Mouse (Mus musculus): ENCODE results near the gene Gas2. TPM values are rescaled to one million over a fixed set of nuclear protein-coding genes. Genes with fewer than 3 reads are reported as not detected.

Gene Gas2
- polyA plus RNA-seq, 1 experiment from 2014 or later, result 156 TPM

- no peak for ATAC-seq (replicated peaks; ENCODE audit: low FRiP score, low read depth)
- 65% methylated on average over 2 of the region's 2 CpGs for WGBS
- Histone ChIP-seq H3K27ac (no peak overlapping the region), H3K4me1 (replicated peaks; ENCODE audit: insufficient read depth, low read length) (no peaks in the 10 kb centered on the region), H3K4me3 (replicated peaks; ENCODE audit: low read depth, low read length) (no peak overlapping the region), H3K36me3 (ENCODE audit: insufficient read depth, low read length) (no peaks in the 10 kb centered on the region), H3K9ac (ENCODE audit: low read depth, low read length) (no peak overlapping the region), H3K27me3 (ENCODE audit: insufficient read depth, low read length) (no peaks in the 10 kb centered on the region), H3K9me3 (replicated peaks; ENCODE audit: low read length) (no peaks in the 10 kb centered on the region), H3K4me2 (ENCODE audit: low read length) (no peak overlapping the region)
- DNase-seq (ENCODE audit: low spot score), result no peak
- TF ChIP-seq CTCF (IDR thresholded peaks at IDR 0.05; ENCODE audit: low read depth), result no peak
These were observed 40.3 kb upstream of the Gas2 start for GRCm38 (mm10) chr7:51821467-51821866.

- ATAC-seq (replicated peaks; ENCODE audit: low FRiP score, low read depth), result no peak
- H3K27me3 ChIP-seq (ENCODE audit: insufficient read depth, low read length), result no peaks in the 10 kb centered on the region
These were observed 38.1 kb upstream of the Gas2 start for GRCm38 (mm10) chr7:51823562-51824338.

GRCm38 (mm10) chr7:51831917-51832316 is 29.9 kb upstream of the Gas2 start:
- no peaks in the 10 kb centered on the region for H3K4me1 ChIP-seq (replicated peaks; ENCODE audit: insufficient read depth, low read length)
- peak; percentile 63 for DNase-seq (ENCODE audit: low spot score)
- 23% methylated on average over 7 of the region's 7 CpGs for WGBS
- H3K27ac ChIP-seq, result no peak overlapping the region
- no peak overlapping the region for H3K9ac ChIP-seq (ENCODE audit: low read depth, low read length)
- no peaks in the 10 kb centered on the region for H3K9me3 ChIP-seq (replicated peaks; ENCODE audit: low read length)
- TF ChIP-seq CTCF (IDR thresholded peaks at IDR 0.05; ENCODE audit: low read depth), result no peak
- no peak for ATAC-seq (replicated peaks; ENCODE audit: low FRiP score, low read depth)
- H3K36me3 ChIP-seq (ENCODE audit: insufficient read depth, low read length), result no peaks in the 10 kb centered on the region
- peak overlapping the region; percentile 21; the same call in 1 of the 2 replicates for H3K4me2 ChIP-seq (ENCODE audit: low read length)
- H3K4me3 ChIP-seq (replicated peaks; ENCODE audit: low read depth, low read length), result no peak overlapping the region
- no peaks in the 10 kb centered on the region for H3K27me3 ChIP-seq (ENCODE audit: insufficient read depth, low read length)

More at GRCm38 (mm10) chr7:51823562-51824338, 38.1 kb upstream of the Gas2 start:
- Histone ChIP-seq H3K4me1 (replicated peaks; ENCODE audit: insufficient read depth, low read length) (no peaks in the 10 kb centered on the region), H3K9me3 (replicated peaks; ENCODE audit: low read length) (no peaks in the 10 kb centered on the region), H3K27ac (no peak overlapping the region), H3K9ac (ENCODE audit: low read depth, low read length) (no peak overlapping the region), H3K4me2 (ENCODE audit: low read length) (no peak overlapping the region), H3K36me3 (ENCODE audit: insufficient read depth, low read length) (no peaks in the 10 kb centered on the region), H3K4me3 (replicated peaks; ENCODE audit: low read depth, low read length) (no peak overlapping the region)
- no peak for DNase-seq (ENCODE audit: low spot score)
- 75% methylated on average over 7 of the region's 7 CpGs for WGBS
- TF ChIP-seq CTCF (IDR thresholded peaks at IDR 0.05; ENCODE audit: low read depth), result no peak

- Histone ChIP-seq H3K4me3 (replicated peaks; ENCODE audit: low read depth, low read length) (no peak overlapping the region), H3K4me1 (replicated peaks; ENCODE audit: insufficient read depth, low read length) (0 out of 2 replicates have a peak, but pooled peaks cover 3% of the 10 kb centered on the region), H3K9ac (ENCODE audit: low read depth, low read length) (no peak overlapping the region)
These were observed 21.3 kb upstream of the Gas2 start for GRCm38 (mm10) chr7:51840515-51840914.

GRCm38 (mm10) chr7:51850877-51851276 is 10.9 kb upstream of the Gas2 start:
- 80% methylated on average over 6 of the region's 6 CpGs for WGBS
- DNase-seq (ENCODE audit: low spot score) (no peak), ATAC-seq (replicated peaks; ENCODE audit: low FRiP score, low read depth) (no peak)
- Histone ChIP-seq H3K4me3 (replicated peaks; ENCODE audit: low read depth, low read length) (no peak overlapping the region), H3K36me3 (ENCODE audit: insufficient read depth, low read length) (no peaks in the 10 kb centered on the region), H3K4me1 (replicated peaks; ENCODE audit: insufficient read depth, low read length) (no peaks in the 10 kb centered on the region), H3K27me3 (ENCODE audit: insufficient read depth, low read length) (no peaks in the 10 kb centered on the region), H3K27ac (no peak overlapping the region), H3K9ac (ENCODE audit: low read depth, low read length) (no peak overlapping the region), H3K9me3 (replicated peaks; ENCODE audit: low read length) (no peaks in the 10 kb centered on the region), H3K4me2 (ENCODE audit: low read length) (no peak overlapping the region)
- TF ChIP-seq CTCF (IDR thresholded peaks at IDR 0.05; ENCODE audit: low read depth), result no peak

More at GRCm38 (mm10) chr7:51840515-51840914, 21.3 kb upstream of the Gas2 start:
- Histone ChIP-seq H3K4me2 (ENCODE audit: low read length) (no peak overlapping the region), H3K9me3 (replicated peaks; ENCODE audit: low read length) (no peaks in the 10 kb centered on the region), H3K27ac (no peak overlapping the region), H3K36me3 (ENCODE audit: insufficient read depth, low read length) (no peaks in the 10 kb centered on the region), H3K27me3 (ENCODE audit: insufficient read depth, low read length) (no peaks in the 10 kb centered on the region)
- ATAC-seq (replicated peaks; ENCODE audit: low FRiP score, low read depth) (no peak), DNase-seq (ENCODE audit: low spot score) (peak; percentile 30)
- no peak for TF ChIP-seq CTCF (IDR thresholded peaks at IDR 0.05; ENCODE audit: low read depth)
- 54% methylated on average over 7 of the region's 7 CpGs for WGBS

GRCm38 (mm10) chr7:51851890-51852507 is 9.8 kb upstream of the Gas2 start:
- no peak overlapping the region for H3K9ac ChIP-seq (ENCODE audit: low read depth, low read length)
- no peak for TF ChIP-seq CTCF (IDR thresholded peaks at IDR 0.05; ENCODE audit: low read depth)
- no peaks in the 10 kb centered on the region for H3K27me3 ChIP-seq (ENCODE audit: insufficient read depth, low read length)
- no peak overlapping the region for H3K4me3 ChIP-seq (replicated peaks; ENCODE audit: low read depth, low read length)
- DNase-seq (ENCODE audit: low spot score) (no peak), ATAC-seq (replicated peaks; ENCODE audit: low FRiP score, low read depth) (no peak)
- H3K4me1 ChIP-seq (replicated peaks; ENCODE audit: insufficient read depth, low read length), result no peaks in the 10 kb centered on the region
- H3K4me2 ChIP-seq (ENCODE audit: low read length), result no peak overlapping the region
- no peaks in the 10 kb centered on the region for H3K9me3 ChIP-seq (replicated peaks; ENCODE audit: low read length)
- WGBS, result 94% methylated on average over 5 of the region's 5 CpGs
- H3K27ac ChIP-seq, result no peak overlapping the region
- no peaks in the 10 kb centered on the region for H3K36me3 ChIP-seq (ENCODE audit: insufficient read depth, low read length)

All from kidney, postnatal 0 days (tissue).